Mouse (Mus musculus): ENCODE measurements around the gene 2310011J03Rik. TPM values are rescaled to one million over a fixed set of nuclear protein-coding genes. Genes with fewer than 3 reads are reported as not detected.

The 2310011J03Rik gene
- polyA plus RNA-seq, 1 experiment, result 11.6 TPM

DNA sequence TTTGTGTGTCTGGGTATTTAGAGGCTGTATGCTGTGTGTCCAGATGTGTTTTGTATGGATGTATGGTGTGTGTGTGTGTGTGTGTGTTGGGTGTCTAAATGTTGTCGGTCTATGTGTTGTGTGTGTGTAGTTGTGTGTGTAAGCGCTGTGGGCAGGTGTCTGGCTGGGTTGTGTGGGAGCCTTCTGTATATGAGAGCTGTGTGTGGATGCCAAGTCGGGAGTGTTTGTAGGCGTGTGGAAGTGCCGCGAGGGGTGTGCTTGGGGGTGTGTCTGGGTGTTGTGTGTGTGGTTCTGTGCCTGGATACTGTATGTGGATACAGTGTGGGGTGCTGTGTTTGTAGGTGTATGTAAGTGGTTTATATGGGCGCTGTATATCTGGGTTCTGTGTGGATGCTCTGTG is 37.0 kb upstream of the 2310011J03Rik start:
- H3K4me3 ChIP-seq (ENCODE audit: low read depth, low read length), result no peak overlapping the region
- H3K36me3 ChIP-seq (ENCODE audit: control insufficient read depth, insufficient read depth, low read length, poor library complexity, severe bottlenecking), result no peaks in the 10 kb centered on the region
- TF ChIP-seq EP300 (IDR thresholded peaks at IDR 0.05; ENCODE audit: insufficient read depth, low read depth, low read length), result no peak
- TF ChIP-seq POLR2A (IDR thresholded peaks at IDR 0.05; ENCODE audit: insufficient read depth, low read length), result no peak
- TF ChIP-seq CTCF (IDR thresholded peaks at IDR 0.05; ENCODE audit: low read depth, low read length), result no peak
- H3K4me1 ChIP-seq (ENCODE audit: control insufficient read depth, insufficient read depth, low read length), result no peaks in the 10 kb centered on the region
- H3K9me3 ChIP-seq (replicated peaks; ENCODE audit: control insufficient read depth, insufficient read depth, low read length, poor library complexity, severe bottlenecking), result no peaks in the 10 kb centered on the region
- no peaks in the 10 kb centered on the region for H3K27me3 ChIP-seq (ENCODE audit: control insufficient read depth, insufficient read depth, low read length, poor library complexity, severe bottlenecking)
- H3K27ac ChIP-seq (ENCODE audit: insufficient read depth, low read length), result no peak overlapping the region
- H3K9ac ChIP-seq (ENCODE audit: low read depth, poor library complexity, severe bottlenecking), result no peak overlapping the region

DNA sequence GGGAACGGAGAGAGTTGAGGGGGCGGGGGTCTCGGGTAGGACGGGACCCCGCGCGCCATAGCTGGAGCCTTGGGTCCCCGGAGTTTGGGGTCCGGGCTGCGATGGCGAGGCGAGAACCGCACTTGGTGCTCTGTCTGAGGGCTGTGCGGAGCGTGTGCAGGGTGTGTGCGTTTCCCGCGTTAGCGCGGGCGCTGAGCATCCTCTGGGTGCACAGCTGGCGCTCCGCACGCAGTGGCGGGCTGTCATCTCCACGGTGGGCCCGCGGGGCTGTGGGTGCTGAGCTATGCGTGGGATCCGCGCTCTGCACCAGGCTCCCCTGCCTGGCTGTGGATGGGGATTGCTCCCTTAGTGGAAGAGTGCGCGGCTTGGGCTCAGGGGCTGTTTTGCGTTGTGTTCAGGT is 36.4 kb upstream of the 2310011J03Rik start:
- no peaks in the 10 kb centered on the region for H3K4me1 ChIP-seq (ENCODE audit: control insufficient read depth, insufficient read depth, low read length)
- TF ChIP-seq CTCF (IDR thresholded peaks at IDR 0.05; ENCODE audit: low read depth, low read length), result no peak
- TF ChIP-seq POLR2A (IDR thresholded peaks at IDR 0.05; ENCODE audit: insufficient read depth, low read length), result no peak
- TF ChIP-seq EP300 (IDR thresholded peaks at IDR 0.05; ENCODE audit: insufficient read depth, low read depth, low read length), result no peak

DNA sequence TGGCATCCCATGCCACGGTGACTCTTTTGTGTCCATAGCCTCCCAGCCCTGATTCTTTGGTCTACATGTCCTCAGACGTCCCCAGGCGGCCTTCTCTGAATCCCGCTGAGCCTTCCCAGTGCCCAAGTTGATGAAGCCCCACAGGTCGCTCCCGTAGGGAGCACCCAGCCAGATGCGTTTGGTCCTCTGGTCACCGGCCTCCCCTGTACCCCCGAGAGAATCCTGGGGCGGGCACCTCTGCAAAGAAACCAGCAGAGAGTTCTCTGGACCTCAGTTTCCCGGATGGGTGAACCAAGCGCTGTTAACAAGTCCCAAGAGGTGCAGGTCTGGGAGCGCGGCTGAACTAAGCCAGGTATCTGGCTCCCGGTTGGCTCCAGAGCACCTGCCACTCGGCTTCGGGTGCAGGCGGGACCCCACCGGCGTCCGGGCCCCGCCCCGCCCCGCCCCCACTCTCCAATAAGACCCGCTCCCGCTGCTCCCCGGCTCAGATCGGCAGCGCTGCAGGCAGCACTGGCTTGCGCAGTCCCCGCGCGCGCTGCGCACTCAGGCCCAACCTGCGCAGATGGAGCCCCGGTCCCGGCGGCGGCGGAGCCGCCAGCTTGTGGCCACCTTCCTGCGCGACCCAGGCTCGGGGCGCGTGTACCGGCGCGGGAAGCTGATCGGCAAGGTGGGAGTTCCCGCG is 35.8 kb upstream of the 2310011J03Rik start, which contains the start of gene Plk5:
TSS of gene Plk5 (plus strand) at position 459 of the 682 bp plus-strand sequence.
- H3K36me3 ChIP-seq (ENCODE audit: control insufficient read depth, insufficient read depth, low read length, poor library complexity, severe bottlenecking), result no peaks in the 10 kb centered on the region
- no peaks in the 10 kb centered on the region for H3K4me1 ChIP-seq (ENCODE audit: control insufficient read depth, insufficient read depth, low read length)
- peak within 1 kb of the TSS; percentile 75 for H3K9ac ChIP-seq (ENCODE audit: low read depth, poor library complexity, severe bottlenecking)
- peak within 1 kb of the TSS; percentile 54 for H3K4me3 ChIP-seq (ENCODE audit: low read depth, low read length)
- H3K27me3 ChIP-seq (ENCODE audit: control insufficient read depth, insufficient read depth, low read length, poor library complexity, severe bottlenecking), result no peaks in the 10 kb centered on the region
- no peaks in the 10 kb centered on the region for H3K9me3 ChIP-seq (replicated peaks; ENCODE audit: control insufficient read depth, insufficient read depth, low read length, poor library complexity, severe bottlenecking)
- no peak within 1 kb of the TSS for H3K27ac ChIP-seq (ENCODE audit: insufficient read depth, low read length)
- TF ChIP-seq CTCF (IDR thresholded peaks at IDR 0.05; ENCODE audit: low read depth, low read length) (no peak), EP300 (IDR thresholded peaks at IDR 0.05; ENCODE audit: insufficient read depth, low read depth, low read length) (no peak), POLR2A (IDR thresholded peaks at IDR 0.05; ENCODE audit: insufficient read depth, low read length) (no peak)

More for the DNA sequence above, 36.4 kb upstream of the 2310011J03Rik start:
- no peaks in the 10 kb centered on the region for H3K27me3 ChIP-seq (ENCODE audit: control insufficient read depth, insufficient read depth, low read length, poor library complexity, severe bottlenecking)
- H3K27ac ChIP-seq (ENCODE audit: insufficient read depth, low read length), result no peak overlapping the region
- peak overlapping the region; percentile 54 for H3K4me3 ChIP-seq (ENCODE audit: low read depth, low read length)
- peak overlapping the region; percentile 75 for H3K9ac ChIP-seq (ENCODE audit: low read depth, poor library complexity, severe bottlenecking)
- H3K9me3 ChIP-seq (replicated peaks; ENCODE audit: control insufficient read depth, insufficient read depth, low read length, poor library complexity, severe bottlenecking), result no peaks in the 10 kb centered on the region
- no peaks in the 10 kb centered on the region for H3K36me3 ChIP-seq (ENCODE audit: control insufficient read depth, insufficient read depth, low read length, poor library complexity, severe bottlenecking)

DNA sequence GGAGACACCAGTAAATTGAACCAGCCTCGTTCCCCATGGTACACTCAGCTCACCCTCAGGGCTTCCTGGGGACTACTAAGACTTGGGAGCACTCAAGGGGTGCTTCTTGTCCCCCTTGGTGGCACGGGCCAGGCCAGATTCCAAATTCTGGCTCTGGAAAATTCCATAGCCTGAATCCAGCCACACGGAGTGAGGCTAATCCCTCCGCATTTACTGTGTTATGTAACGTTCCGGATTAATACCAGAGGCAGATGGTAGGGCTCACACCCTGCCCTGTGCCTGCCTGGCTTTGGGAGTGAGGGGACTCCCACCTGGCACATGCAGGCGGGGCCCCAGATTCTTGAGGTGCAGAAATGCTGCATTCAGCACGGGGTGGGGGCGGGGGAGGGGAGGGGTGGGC is 35.1 kb upstream of the 2310011J03Rik start:
- no peak overlapping the region for H3K4me3 ChIP-seq (ENCODE audit: low read depth, low read length)
- H3K27me3 ChIP-seq (ENCODE audit: control insufficient read depth, insufficient read depth, low read length, poor library complexity, severe bottlenecking), result no peaks in the 10 kb centered on the region
- no peak overlapping the region for H3K27ac ChIP-seq (ENCODE audit: insufficient read depth, low read length)
- H3K36me3 ChIP-seq (ENCODE audit: control insufficient read depth, insufficient read depth, low read length, poor library complexity, severe bottlenecking), result no peaks in the 10 kb centered on the region
- no peaks in the 10 kb centered on the region for H3K4me1 ChIP-seq (ENCODE audit: control insufficient read depth, insufficient read depth, low read length)
- H3K9ac ChIP-seq (ENCODE audit: low read depth, poor library complexity, severe bottlenecking), result no peak overlapping the region
- H3K9me3 ChIP-seq (replicated peaks; ENCODE audit: control insufficient read depth, insufficient read depth, low read length, poor library complexity, severe bottlenecking), result no peaks in the 10 kb centered on the region
- TF ChIP-seq EP300 (IDR thresholded peaks at IDR 0.05; ENCODE audit: insufficient read depth, low read depth, low read length) (no peak), CTCF (IDR thresholded peaks at IDR 0.05; ENCODE audit: low read depth, low read length) (no peak), POLR2A (IDR thresholded peaks at IDR 0.05; ENCODE audit: insufficient read depth, low read length) (no peak)

DNA sequence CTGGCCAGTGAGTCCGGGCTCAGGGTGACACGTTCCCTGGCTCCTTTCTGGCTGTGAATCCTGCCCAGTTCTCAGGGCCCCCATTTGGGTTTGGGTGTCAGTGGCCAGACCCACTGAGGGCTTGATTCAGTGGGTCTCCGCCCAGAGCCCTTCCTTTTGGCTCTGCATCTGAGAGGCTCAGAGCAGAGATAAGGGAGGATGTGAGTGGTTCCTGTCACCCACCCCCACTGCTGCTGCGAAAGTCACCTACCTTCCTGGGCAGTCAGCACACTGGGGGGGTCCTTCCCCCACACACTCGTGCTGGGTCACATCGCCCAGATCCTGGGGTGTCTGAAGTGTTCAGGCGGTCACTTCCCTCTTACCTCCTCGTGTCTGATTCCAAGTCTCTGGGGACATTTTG is 32.4 kb upstream of the 2310011J03Rik start:
- H3K4me1 ChIP-seq (ENCODE audit: control insufficient read depth, insufficient read depth, low read length), result no peaks in the 10 kb centered on the region
- no peak for TF ChIP-seq POLR2A (IDR thresholded peaks at IDR 0.05; ENCODE audit: insufficient read depth, low read length)
- H3K4me3 ChIP-seq (ENCODE audit: low read depth, low read length), result no peak overlapping the region
- no peak overlapping the region for H3K27ac ChIP-seq (ENCODE audit: insufficient read depth, low read length)
- no peaks in the 10 kb centered on the region for H3K9me3 ChIP-seq (replicated peaks; ENCODE audit: control insufficient read depth, insufficient read depth, low read length, poor library complexity, severe bottlenecking)
- no peaks in the 10 kb centered on the region for H3K36me3 ChIP-seq (ENCODE audit: control insufficient read depth, insufficient read depth, low read length, poor library complexity, severe bottlenecking)
- H3K9ac ChIP-seq (ENCODE audit: low read depth, poor library complexity, severe bottlenecking), result no peak overlapping the region
- no peaks in the 10 kb centered on the region for H3K27me3 ChIP-seq (ENCODE audit: control insufficient read depth, insufficient read depth, low read length, poor library complexity, severe bottlenecking)

DNA sequence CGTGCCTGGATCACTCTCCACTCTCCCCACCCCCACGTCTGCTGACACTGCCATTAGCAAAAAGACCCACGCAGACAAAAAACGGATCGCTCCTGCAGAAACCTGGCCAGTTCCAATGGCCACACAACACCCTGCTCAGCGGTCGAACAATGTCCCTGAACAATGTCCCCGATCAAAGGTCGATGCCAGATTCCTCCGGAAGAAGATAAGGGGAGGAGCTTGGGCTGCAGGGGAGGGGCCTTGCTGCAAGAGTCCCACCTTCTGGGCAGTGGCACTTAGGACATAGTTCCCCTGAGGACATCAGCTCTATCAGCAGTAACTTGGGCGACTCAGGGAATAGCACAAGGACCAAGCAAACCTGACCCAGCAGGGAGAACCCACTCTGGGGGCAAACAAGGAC is 31.6 kb upstream of the 2310011J03Rik start:
- Histone ChIP-seq H3K4me1 (ENCODE audit: control insufficient read depth, insufficient read depth, low read length) (no peaks in the 10 kb centered on the region), H3K9me3 (replicated peaks; ENCODE audit: control insufficient read depth, insufficient read depth, low read length, poor library complexity, severe bottlenecking) (no peaks in the 10 kb centered on the region), H3K4me3 (ENCODE audit: low read depth, low read length) (no peak overlapping the region), H3K27ac (ENCODE audit: insufficient read depth, low read length) (no peak overlapping the region), H3K9ac (ENCODE audit: low read depth, poor library complexity, severe bottlenecking) (no peak overlapping the region), H3K27me3 (ENCODE audit: control insufficient read depth, insufficient read depth, low read length, poor library complexity, severe bottlenecking) (no peaks in the 10 kb centered on the region), H3K36me3 (ENCODE audit: control insufficient read depth, insufficient read depth, low read length, poor library complexity, severe bottlenecking) (no peaks in the 10 kb centered on the region)
- no peak for TF ChIP-seq CTCF (IDR thresholded peaks at IDR 0.05; ENCODE audit: low read depth, low read length)
- TF ChIP-seq POLR2A (IDR thresholded peaks at IDR 0.05; ENCODE audit: insufficient read depth, low read length), result no peak
- no peak for TF ChIP-seq EP300 (IDR thresholded peaks at IDR 0.05; ENCODE audit: insufficient read depth, low read depth, low read length)

Data from ES-Bruce4 (cell line).